Mouse (Mus musculus) heart, adult 2 months (tissue): ENCODE data around the gene Sdk2. TPM values are rescaled to one million over a fixed set of nuclear protein-coding genes. Genes with fewer than 3 reads are reported as not detected.

ENCODE experiments used
- DNase-seq, 2 experiments: peaks; one replicate each; pipeline ENCODE4 v3.0.0; 2021
- H3K27ac ChIP-seq: fragments of 200-600 bp; 2 replicates; pipeline ENCODE4 v1.8.1; 2022
- H3K27me3 ChIP-seq: fragments of 200-500 bp; 2 replicates; pipeline ENCODE4 v1.6.1; 2012; ENCODE audit warnings: mild to moderate bottlenecking, low read length, inconsistent platforms, mixed read lengths; ENCODE audit not compliant: control insufficient read depth, insufficient read depth
- H3K36me3 ChIP-seq: fragments of 200-500 bp; 2 replicates; pipeline ENCODE4 v1.6.1; 2012; ENCODE audit warnings: low read length, inconsistent platforms; ENCODE audit not compliant: control insufficient read depth, insufficient read depth
- H3K4me1 ChIP-seq: fragments of 200-500 bp; 2 replicates; pipeline ENCODE4 v1.6.1; 2011; ENCODE audit warnings: low read length; ENCODE audit not compliant: control insufficient read depth, insufficient read depth
- H3K4me3 ChIP-seq: fragments of 200-600 bp; 2 replicates; pipeline ENCODE4 v1.8.1; 2022
- H3K79me2 ChIP-seq: fragments of 200-500 bp; replicated peaks from 2 replicates; pipeline ENCODE4 v1.6.1; 2012; ENCODE audit warnings: mild to moderate bottlenecking, inconsistent platforms, low read length, moderate library complexity, mixed read lengths; ENCODE audit not compliant: control insufficient read depth, insufficient read depth
- H3K9ac ChIP-seq: fragments of 200-500 bp; 2 replicates; pipeline ENCODE4 v1.6.1; 2012; ENCODE audit warnings: low read depth, mild to moderate bottlenecking, control low read depth, inconsistent platforms, low read length, mixed read lengths
- CTCF ChIP-seq: fragments of 200-600 bp; IDR thresholded peaks from 2 replicates; pipeline ENCODE4 v1.8.1; 2022; ENCODE audit warnings: antibody characterized with exemption, mild to moderate bottlenecking, moderate library complexity
- EP300 ChIP-seq: fragments of 200-500 bp; IDR thresholded peaks from 2 replicates; pipeline ENCODE4 v1.6.1; 2011; ENCODE audit warnings: low read depth, low read length, control low read depth; ENCODE audit not compliant: insufficient read depth
- POLR2A ChIP-seq: fragments of 200-500 bp; IDR thresholded peaks from 2 replicates; pipeline ENCODE4 v1.6.1; 2011; ENCODE audit warnings: mild to moderate bottlenecking, low read depth, low read length, control low read depth; ENCODE audit not compliant: insufficient read depth
- WGBS: fragments of 180-500 bp; shearing (Covaris S2); methylation state at CpG from one replicate; pipeline ENCODE4 v1.1.7; 2018; 5-methylcytosine and 5-hydroxymethylcytosine counted together
- intact Hi-C: fragments of 180-260 bp; cut with DNase I; formaldehyde crosslinking; loops from one replicate; pipeline ENCODE4 v1.15.1; 2025
- polyA plus RNA-seq: library from polyadenylated mRNA; depleted of rRNA; stranded (reverse); fragments of >200 nt; gene quantifications from 2 replicates; pipeline ENCODE4 v1.2.3, GENCODE M21; 2012
- total RNA-seq, 2 experiments: library from RNA; stranded (reverse); gene quantifications; 2 replicates each; pipeline ENCODE4 v1.2.3; 2021

The Sdk2 gene
- total and polyA plus RNA-seq, 3 experiments = 0.49 to 1.9 (median 1.5) TPM

GRCm38 (mm10) chr11:114054581-114055315 is 12.1 kb downstream of the Sdk2 start:
- Histone ChIP-seq H3K4me3 (no peak overlapping the region), H3K36me3 (no peaks in the 10 kb centered on the region), H3K27me3 (no peaks in the 10 kb centered on the region), H3K9ac (no peak overlapping the region), H3K79me2 (no peaks in the 10 kb centered on the region), H3K4me1 (no peaks in the 10 kb centered on the region), H3K27ac (no peak overlapping the region)
- intact Hi-C loops = no loop called here
- no peak for DNase-seq
- WGBS = 79% methylated on average over 17 of the region's 17 CpGs
- TF ChIP-seq POLR2A (no peak), CTCF (no peak), EP300 (no peak)

DNA sequence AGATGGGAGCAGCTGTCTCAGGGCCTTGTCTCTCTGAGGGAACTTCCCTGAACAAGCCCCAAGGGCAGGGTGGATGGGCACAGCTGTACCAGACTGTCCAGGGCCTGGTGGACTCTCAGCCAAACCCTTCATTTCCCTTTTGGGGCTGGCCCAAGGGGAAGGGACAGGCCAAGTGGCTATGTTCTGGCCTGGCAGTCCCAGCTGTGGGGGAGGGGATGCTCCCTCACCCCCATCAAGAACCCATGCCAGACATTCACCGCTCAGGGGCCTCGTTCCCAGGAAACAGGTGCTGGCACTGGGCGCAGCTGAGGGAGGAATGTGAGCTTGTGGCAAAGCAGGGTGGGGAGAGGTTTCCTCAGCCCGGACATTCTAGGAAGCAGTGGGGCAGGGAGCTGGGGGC is 15.5 kb downstream of the Sdk2 start:
- no peak overlapping the region for H3K9ac ChIP-seq
- WGBS = 44% methylated on average over 4 of the region's 4 CpGs
- TF ChIP-seq CTCF (no peak), POLR2A (no peak), EP300 (no peak)
- no peaks in the 10 kb centered on the region for H3K27me3 ChIP-seq
- H3K36me3 ChIP-seq = no peaks in the 10 kb centered on the region
- H3K27ac ChIP-seq = no peak overlapping the region
- intact Hi-C loops = no loop called here
- no peaks in the 10 kb centered on the region for H3K4me1 ChIP-seq
- DNase-seq = no peak
- no peaks in the 10 kb centered on the region for H3K79me2 ChIP-seq
- H3K4me3 ChIP-seq = no peak overlapping the region

DNA sequence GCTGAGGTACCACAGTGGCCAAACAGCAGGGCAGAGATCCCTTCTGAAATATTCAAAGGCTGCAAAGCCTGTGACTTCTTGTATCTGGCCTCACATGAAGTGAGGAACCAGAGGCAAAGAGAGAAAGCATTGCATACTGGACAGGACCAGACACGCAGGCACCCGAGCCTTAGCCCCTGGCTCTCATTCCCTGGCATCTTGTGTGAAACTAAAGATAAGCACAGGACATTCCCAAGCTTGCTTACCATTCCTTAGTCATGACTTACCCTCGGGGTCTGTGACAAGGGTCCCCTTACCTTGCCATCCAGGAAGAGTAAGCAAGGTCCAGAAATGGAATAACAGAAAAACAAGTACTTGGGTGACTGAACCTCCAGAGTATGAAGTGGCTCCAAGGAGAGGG is 16.3 kb downstream of the Sdk2 start:
- Histone ChIP-seq H3K27ac (no peak overlapping the region), H3K27me3 (no peaks in the 10 kb centered on the region), H3K4me1 (no peaks in the 10 kb centered on the region), H3K4me3 (no peak overlapping the region), H3K36me3 (no peaks in the 10 kb centered on the region), H3K79me2 (no peaks in the 10 kb centered on the region), H3K9ac (no peak overlapping the region)
- TF ChIP-seq EP300 (no peak), CTCF (no peak), POLR2A (no peak)
- intact Hi-C loops = no loop called here
- WGBS = 64% methylated on average over 3 of the region's 3 CpGs
- no peak for DNase-seq

- no peak for DNase-seq
- TF ChIP-seq EP300 (no peak), POLR2A (no peak)
- no peak overlapping the region for H3K27ac ChIP-seq
- no peak overlapping the region for H3K9ac ChIP-seq
- no peaks in the 10 kb centered on the region for H3K36me3 ChIP-seq
- no peaks in the 10 kb centered on the region for H3K27me3 ChIP-seq
- H3K79me2 ChIP-seq = no peaks in the 10 kb centered on the region
- WGBS = 22% methylated on average over 10 of the region's 10 CpGs
- no peak overlapping the region for H3K4me3 ChIP-seq
- intact Hi-C loops = no loop called here
- no peaks in the 10 kb centered on the region for H3K4me1 ChIP-seq
These were observed 18.9 kb downstream of the Sdk2 start for GRCm38 (mm10) chr11:114047887-114048331.

- Histone ChIP-seq H3K36me3 (no peaks in the 10 kb centered on the region), H3K27me3 (no peaks in the 10 kb centered on the region), H3K9ac (no peak overlapping the region), H3K27ac (no peak overlapping the region), H3K79me2 (no peaks in the 10 kb centered on the region), H3K4me1 (no peaks in the 10 kb centered on the region), H3K4me3 (no peak overlapping the region)
- WGBS = 92% methylated on average over 5 of the region's 5 CpGs
- TF ChIP-seq CTCF (no peak; the same call in 1 of the 2 replicates), POLR2A (no peak), EP300 (no peak)
- intact Hi-C loops = no loop called here
- no peak for DNase-seq
These were observed 19.9 kb downstream of the Sdk2 start for GRCm38 (mm10) chr11:114046927-114047326.

DNA sequence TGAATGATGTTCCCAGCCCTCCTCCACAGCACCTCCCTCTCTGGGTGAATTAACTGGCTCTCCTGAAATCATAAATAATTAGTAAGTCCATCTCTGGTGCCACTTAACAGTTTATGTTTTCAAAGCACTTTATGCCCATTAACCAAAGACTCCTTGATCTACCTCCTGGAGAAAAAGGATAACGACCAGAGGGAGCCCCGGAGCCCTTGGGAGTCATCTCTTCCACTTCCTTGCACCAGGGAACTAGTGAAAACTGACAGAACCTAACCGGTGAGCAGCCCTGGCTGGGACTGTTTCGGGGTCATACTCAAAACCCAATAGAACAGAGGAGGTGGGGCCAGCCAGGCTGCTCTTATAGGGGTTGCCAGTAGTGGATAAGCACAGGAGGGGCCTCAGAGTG is 22.5 kb downstream of the Sdk2 start:
- no peak for DNase-seq
- Histone ChIP-seq H3K79me2 (no peaks in the 10 kb centered on the region), H3K27ac (no peak overlapping the region), H3K4me1 (0 out of 2 replicates have a peak, but pooled peaks cover 1% of the 10 kb centered on the region), H3K36me3 (no peaks in the 10 kb centered on the region), H3K27me3 (no peaks in the 10 kb centered on the region), H3K4me3 (no peak overlapping the region), H3K9ac (no peak overlapping the region)
- TF ChIP-seq CTCF (no peak), EP300 (no peak), POLR2A (no peak)
- intact Hi-C loops = no loop called here
- WGBS = 69% methylated on average over 4 of the region's 4 CpGs
